Mouse (Mus musculus): ENCODE measurements at regions not wholly inside any gene's neighbourhood (a gene's known extent, or its start where the extent isn't known, plus 50 kb on each side); places are given as distances from the start of the nearest gene placed in this dataset.

DNA sequence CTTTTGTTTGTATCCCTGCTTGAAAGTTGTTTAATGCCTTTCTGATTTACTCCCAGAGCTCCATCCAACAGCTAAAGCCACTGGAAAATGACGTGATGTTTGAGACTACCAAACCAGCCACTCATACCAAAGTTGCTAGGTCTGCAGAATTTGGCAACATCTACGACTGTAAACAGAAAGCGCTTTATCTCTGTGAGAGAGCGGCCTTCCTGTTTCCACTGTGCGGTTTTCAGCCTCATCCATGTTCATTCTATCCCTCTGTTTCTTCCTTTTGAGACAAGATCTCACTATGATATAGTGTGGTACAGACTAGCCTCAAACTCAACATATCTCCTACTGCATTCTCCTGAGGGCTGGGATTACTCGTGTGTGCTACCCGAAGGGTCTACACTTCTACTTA lies 100.0 kb downstream of the Tmem30b start:
- no peak for DNase-seq

DNA sequence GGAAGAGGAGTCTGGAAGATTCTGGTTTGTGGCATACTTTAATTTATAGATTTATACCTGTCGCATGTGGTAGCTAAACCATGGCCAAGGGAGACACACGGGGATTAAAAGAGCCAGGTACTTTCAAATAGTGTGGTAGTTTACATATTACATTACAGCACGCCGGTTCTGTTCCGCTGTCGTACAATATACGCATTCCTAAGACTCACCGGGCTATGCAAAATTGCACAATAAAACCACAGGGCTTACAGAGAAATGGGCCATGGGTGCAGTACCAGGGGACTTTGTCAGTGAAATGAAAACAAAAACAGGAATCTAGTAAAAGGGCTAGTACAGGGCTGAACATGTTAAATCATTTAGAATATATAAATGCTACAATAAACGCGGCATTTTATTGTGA lies 100.6 kb downstream of the Tmem30b start:
- peak; percentile 21 for DNase-seq

DNA sequence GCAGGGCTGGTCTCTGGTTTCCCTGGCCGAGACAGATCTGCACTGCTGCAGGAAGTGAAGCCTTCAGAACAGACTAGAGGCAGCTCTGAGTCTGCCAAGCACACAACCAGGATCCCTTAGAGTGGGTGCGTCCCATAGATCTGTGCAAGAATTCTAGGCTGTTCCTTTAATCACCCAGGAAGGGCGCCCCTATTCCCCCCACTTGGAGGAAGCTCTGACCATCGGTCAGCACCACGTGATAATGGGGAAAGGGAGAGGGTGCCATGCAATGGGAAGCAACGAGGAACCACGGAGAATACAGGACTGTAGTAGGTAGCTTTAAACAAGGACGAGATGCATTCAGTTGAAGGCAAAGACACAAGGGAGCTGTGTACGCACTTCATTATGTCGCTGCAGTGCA lies 101.1 kb downstream of the Tmem30b start:
- DNase-seq, result no peak

DNA sequence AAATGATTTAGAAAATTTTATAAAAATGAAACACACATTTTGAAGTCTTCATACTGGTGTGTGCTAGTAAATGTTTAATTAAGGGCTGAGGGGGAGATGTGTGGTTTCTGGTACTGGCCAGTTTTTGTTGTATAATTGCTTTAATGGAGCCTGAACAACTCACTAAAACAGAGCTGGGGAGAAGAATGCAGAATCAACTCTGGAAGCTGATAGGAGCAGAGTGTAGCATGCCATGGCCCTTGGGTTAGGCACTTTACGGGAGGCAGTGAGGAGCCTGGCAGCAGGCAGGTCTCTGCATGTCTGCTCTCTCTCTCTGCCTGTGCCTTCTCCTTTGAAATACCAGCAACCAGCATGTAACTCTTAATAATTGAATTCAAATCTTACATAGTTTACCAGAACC lies 104.9 kb downstream of the Tmem30b start:
- no peak for DNase-seq

GRCm38 (mm10) chr12:73434684-73435083 lies 111.5 kb downstream of the Tmem30b start:
- no peak for DNase-seq

DNA sequence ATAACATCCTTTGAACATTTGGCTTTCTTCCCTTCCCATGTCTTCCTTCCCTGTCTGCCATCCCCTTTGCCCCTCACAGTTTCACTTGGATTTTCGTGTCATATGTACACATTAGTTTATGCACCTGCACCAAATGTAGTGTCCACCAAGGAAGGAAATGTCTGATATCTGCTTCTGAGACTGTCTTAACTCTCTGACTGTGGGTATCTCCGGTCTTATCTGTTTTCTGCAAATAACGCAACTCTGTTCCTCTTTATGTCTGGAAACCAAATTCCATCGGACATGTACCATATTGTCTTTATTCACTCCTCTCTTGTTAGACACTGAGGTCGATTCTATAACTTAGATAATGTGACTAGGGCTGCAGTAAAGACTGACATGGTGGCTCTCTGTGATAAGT lies 113.6 kb downstream of the Tmem30b start:
- no peak for DNase-seq

- DNase-seq, result peak; percentile 48
Measured at GRCm38 (mm10) chr12:73428171-73428570, 118.0 kb downstream of the Tmem30b start.

GRCm38 (mm10) chr12:73424814-73425213 lies 121.4 kb downstream of the Tmem30b start:
- DNase-seq, result no peak

- DNase-seq, result no peak
Measured at GRCm38 (mm10) chr12:73417101-73417500, 129.1 kb downstream of the Tmem30b start.

GRCm38 (mm10) chr12:73416367-73416897 lies 129.8 kb downstream of the Tmem30b start:
- peak; percentile 50 for DNase-seq

- no peak for DNase-seq
Measured at GRCm38 (mm10) chr12:73415856-73416366, 129.3 kb downstream of the Slc38a6 start.

- no peak for DNase-seq
Measured at GRCm38 (mm10) chr12:73413439-73414196, 127.0 kb downstream of the Slc38a6 start.

DNA sequence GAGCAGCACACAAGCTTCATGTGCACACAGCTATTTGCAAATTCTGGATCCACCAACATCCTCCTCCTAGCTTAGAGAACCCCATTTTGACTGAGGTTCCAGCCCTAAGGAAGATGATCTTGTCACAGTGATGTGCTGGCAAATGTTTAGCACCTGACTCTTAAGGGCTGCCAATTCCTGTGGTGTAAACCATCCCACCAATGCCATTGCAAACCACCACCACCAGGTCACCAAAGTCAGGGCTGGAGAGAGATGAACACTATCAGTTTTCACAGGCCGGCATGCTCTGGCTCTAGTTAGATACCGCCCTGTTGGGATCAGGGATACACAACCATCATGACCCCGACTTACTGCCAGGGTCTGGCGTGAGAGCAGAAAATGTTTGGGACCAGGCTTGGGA lies 125.9 kb downstream of the Slc38a6 start:
- no peak for DNase-seq

DNA sequence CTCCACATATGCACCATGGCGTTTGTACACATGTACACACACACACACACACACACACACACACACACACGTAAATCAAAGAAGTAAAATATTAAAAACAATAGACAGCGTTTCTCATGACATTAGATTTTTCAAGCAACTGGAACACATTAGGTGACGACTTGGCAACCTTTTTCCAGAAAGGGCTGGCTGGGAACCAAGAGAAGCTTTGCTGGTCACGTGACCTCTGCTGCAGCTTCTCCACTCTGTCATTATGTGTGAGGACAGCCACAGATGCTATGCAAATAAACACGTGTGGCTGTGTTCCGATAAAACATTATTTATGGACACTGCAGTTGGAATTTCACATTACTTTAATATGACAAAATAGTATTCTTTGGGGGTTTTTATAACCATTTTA lies 124.3 kb downstream of the Slc38a6 start:
- peak; percentile 57 for DNase-seq

- peak; percentile 5 for DNase-seq
Measured at GRCm38 (mm10) chr12:73409481-73410085, 123.0 kb downstream of the Slc38a6 start.

- DNase-seq, result peak; percentile 18
Measured at GRCm38 (mm10) chr12:73408614-73409013, 122.0 kb downstream of the Slc38a6 start.

DNA sequence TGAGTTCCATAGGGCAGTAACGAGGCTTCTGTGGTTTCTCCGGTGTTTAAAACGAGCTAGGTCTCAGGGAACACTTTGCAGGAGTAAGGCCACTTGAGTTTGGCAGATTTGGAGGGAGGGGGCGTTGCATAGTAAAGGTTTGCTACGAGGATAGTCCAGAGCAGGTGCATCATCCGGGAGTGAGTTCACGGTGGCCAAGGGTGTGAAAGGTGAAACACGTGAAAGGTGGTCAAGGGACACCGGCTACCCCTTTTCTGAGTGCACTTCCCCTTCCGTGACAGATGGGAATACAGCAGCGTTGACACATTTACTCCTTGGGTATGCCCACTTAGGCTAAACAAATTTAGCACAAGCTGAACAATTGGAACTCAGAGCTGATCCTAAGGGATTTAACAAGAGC lies 121.6 kb downstream of the Slc38a6 start:
- peak; percentile 1 for DNase-seq

- DNase-seq, result peak; percentile 3
Measured at GRCm38 (mm10) chr12:73406556-73407087, 120.0 kb downstream of the Slc38a6 start.

- peak; percentile 6 for DNase-seq
Measured at GRCm38 (mm10) chr12:73405583-73405982, 119.0 kb downstream of the Slc38a6 start.

DNA sequence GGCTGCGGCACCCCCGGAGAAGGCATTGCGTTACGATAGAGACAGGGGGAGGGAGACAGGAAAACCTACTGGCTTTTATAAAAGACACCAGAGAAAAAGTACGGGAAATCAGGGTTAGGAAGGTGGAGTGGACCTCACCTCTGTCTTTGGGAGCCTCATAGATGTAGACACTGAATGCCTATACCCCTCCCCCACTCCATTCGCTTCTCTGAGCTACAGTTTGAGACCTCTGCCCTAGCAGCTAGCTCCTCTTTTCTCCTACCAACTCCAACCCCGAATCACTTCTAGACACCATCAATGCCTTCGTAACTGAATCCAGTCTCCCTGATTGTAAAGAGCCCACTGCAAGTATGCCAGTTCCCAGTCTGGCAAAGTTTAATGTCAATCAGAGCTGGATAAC lies 118.5 kb downstream of the Slc38a6 start:
- DNase-seq, result peak; percentile 2

GRCm38 (mm10) chr12:73403906-73404474 lies 117.4 kb downstream of the Slc38a6 start:
- DNase-seq, result peak; percentile 5
